8 mouse cellular contexts compared by ENCODE assay signal in the genomic region with DNA sequence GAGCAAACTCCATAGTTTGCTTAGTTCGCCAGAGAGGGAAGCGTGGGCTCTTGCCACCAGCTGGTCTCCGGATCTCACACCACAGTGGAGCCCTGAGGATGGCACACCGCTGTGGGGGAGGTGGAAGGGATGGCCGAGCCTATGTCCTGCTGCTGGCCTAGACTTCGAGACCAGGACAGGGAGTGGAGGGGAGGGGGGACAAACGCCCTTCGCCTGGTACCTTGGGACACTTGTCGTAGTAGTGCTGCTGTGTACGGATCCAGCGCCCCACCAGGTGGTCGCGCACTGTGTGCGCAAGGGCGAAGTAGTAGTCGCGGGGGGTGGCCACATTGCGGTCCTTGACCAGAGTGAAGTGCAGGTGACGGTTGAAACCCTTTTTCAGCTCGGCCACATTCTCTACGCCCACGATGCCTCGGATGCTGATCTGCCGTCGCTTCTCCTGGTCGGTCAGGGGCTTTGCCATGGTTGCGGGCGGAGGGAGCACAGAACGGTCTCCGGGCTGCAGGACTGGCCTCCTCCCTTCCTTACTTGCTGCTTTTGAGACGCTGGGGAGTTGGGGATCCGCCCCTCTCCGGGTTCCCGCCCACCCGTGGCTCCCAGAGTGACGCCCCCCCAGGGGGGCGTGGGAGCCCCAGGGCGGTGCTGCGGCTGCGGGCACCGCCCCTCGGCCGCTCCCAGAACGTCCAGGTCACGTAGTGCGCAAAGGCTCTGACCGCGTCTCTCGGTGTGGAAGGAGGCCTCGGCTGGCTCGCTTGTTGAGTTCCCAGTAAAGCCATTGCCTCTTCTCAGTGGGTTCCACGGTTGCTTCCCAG. TPM values are rescaled to one million over a fixed set of nuclear protein-coding genes. Genes with fewer than 3 reads are reported as not detected.
DNase-seq lines count a peak whose midpoint lies in the region; ATAC-seq lines count a peak whose summit lies in the region.

No protein-coding gene starts in this region.

- no peaks in the 10 kb centered on the region for H3K27me3 ChIP-seq in embryonic facial prominence, embryonic 11.5 days (ENCODE audit: control insufficient read depth, insufficient read depth, low read length)

- H3K4me2 ChIP-seq in embryonic facial prominence, embryonic 11.5 days (ENCODE audit: low read depth, low read length): peak overlapping the region; percentile 87

- H3K9ac ChIP-seq in embryonic facial prominence, embryonic 11.5 days (replicated peaks; ENCODE audit: low read length): peak overlapping the region; percentile 59

- no peak overlapping the region for H3K27ac ChIP-seq in embryonic facial prominence, embryonic 11.5 days (replicated peaks; ENCODE audit: low read depth, low read length)

- no peaks in the 10 kb centered on the region for H3K36me3 ChIP-seq in embryonic facial prominence, embryonic 11.5 days (replicated peaks; ENCODE audit: control insufficient read depth, insufficient read depth, low read depth, low read length)

- peak; percentile 75 for ATAC-seq in embryonic facial prominence, embryonic 11.5 days (replicated peaks; ENCODE audit: insufficient number of reproducible peaks, low FRiP score, low TSS enrichment, low read depth)

- no peaks in the 10 kb centered on the region for H3K9me3 ChIP-seq in embryonic facial prominence, embryonic 11.5 days (replicated peaks; ENCODE audit: control insufficient read depth, low read length)

- H3K4me1 ChIP-seq in embryonic facial prominence, embryonic 11.5 days (ENCODE audit: control insufficient read depth, insufficient read depth, low read length): no peaks in the 10 kb centered on the region

- WGBS in embryonic facial prominence, embryonic 11.5 days: under 1% methylated on average over 51 of the region's 52 CpGs

- H3K4me3 ChIP-seq in embryonic facial prominence, embryonic 11.5 days (ENCODE audit: low read depth, low read length): peak overlapping the region; percentile 44

- peak; percentile 34 to 41 for DNase-seq in cerebellum, postnatal 10 days
- DNase-seq in cerebellum, adult 8-10 months: no peak
- DNase-seq in embryonic facial prominence, embryonic 11.5 days (ENCODE audit: low spot score): peak; percentile 77
- DNase-seq in heart, adult 9 months (ENCODE audit: low spot score in 2 of 2): peak; percentile 82 to 84
- DNase-seq in kidney, adult 9 months: peak; percentile 80
- DNase-seq in lung, postnatal 10 days: peak; percentile 91
- peak; percentile 66 for DNase-seq in ovary, postnatal 10 days (ENCODE audit: low spot score)
- peak; percentile 64 for DNase-seq in urinary bladder, adult 2 months (ENCODE audit: low spot score)

RNA-seq across cellular contexts. Expression of a gene that starts 4.0 kb away (rescaled TPM):
- polyA plus RNA-seq in embryonic facial prominence, embryonic 11.5 days (2014; fragmentation: Nextera tagmentation; extraction: Ambion mirVana): 10.7 and 11.2 TPM in 2 replicates
- 26.2 and 27.3 TPM in 2 replicates for polyA plus RNA-seq in urinary bladder, adult 2 months (2012; rRNA removed)
